Comparison of ENCODE assay signal across 12 mouse cellular contexts in the genomic region with DNA sequence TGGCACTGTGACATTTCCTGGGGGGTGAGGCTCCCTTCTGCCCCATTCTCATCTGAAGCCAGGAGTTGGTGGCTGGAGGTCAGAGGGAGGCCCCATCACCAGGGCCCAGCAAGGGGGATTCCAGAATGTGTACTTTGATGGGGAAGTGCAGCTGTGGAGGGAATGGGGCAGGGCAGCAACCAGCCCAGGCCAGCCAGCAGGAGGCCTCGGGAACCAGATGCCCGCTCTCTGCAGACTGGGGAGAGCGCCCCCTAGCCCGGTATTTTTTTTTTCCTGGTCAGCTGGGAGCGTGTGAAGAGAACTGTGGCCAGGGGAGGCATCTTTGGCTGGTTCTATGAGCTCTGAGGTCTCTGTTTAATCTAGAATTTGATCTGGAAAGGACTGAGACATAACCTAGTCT. TPM values are rescaled to one million over a fixed set of nuclear protein-coding genes. Genes with fewer than 3 reads are reported as not detected.
A peak's percentile ranks its signal among the peaks of the same experiment; 100 is the strongest.
DNase-seq lines count a peak whose midpoint lies in the region; ATAC-seq lines count a peak whose summit lies in the region.
"Had no signal": no experiment of that assay in that cellular context is flagged by ENCODE, and none has a peak within 500 bp of the region (broad histone marks: within the 10 kb centered on the region; RNA-seq: fewer than 3 reads in every experiment).

No protein-coding gene starts in this region.

- no peak overlapping the region for H3K27ac ChIP-seq in hindbrain, embryonic 11.5 days (ENCODE audit: low read depth, low read length)
- H3K27ac ChIP-seq in hindbrain, embryonic 16.5 days (ENCODE audit: low read depth, low read length), result no peak overlapping the region
- H3K27ac ChIP-seq in neural tube, embryonic 12.5 days, result no peak overlapping the region
- H3K27ac ChIP-seq: macrophage had no signal

- H3K4me1 ChIP-seq in hindbrain, embryonic 11.5 days (replicated peaks; ENCODE audit: control insufficient read depth, insufficient read depth, low read length), result peaks cover 9% of the 10 kb centered on the region
- peaks cover 21% of the 10 kb centered on the region for H3K4me1 ChIP-seq in hindbrain, embryonic 16.5 days (ENCODE audit: control insufficient read depth, insufficient read depth, low read depth, low read length)
- H3K4me1 ChIP-seq in neural tube, embryonic 12.5 days, result peaks cover 20% of the 10 kb centered on the region

- H3K4me2 ChIP-seq in hindbrain, embryonic 11.5 days (replicated peaks; ENCODE audit: low read depth, low read length), result no peak overlapping the region
- H3K4me2 ChIP-seq in hindbrain, embryonic 16.5 days (ENCODE audit: low read length), result no peak overlapping the region
- H3K4me2 ChIP-seq in neural tube, embryonic 12.5 days (replicated peaks), result no peak overlapping the region

- no peak overlapping the region for H3K4me3 ChIP-seq in hindbrain, embryonic 11.5 days (ENCODE audit: low read depth, low read length)
- no peak overlapping the region for H3K4me3 ChIP-seq in hindbrain, embryonic 16.5 days (ENCODE audit: low read length)
- no peak overlapping the region for H3K4me3 ChIP-seq in neural tube, embryonic 12.5 days

- H3K9me3 ChIP-seq in hindbrain, embryonic 11.5 days (ENCODE audit: control insufficient read depth, low read length), result no peaks in the 10 kb centered on the region
- H3K9me3 ChIP-seq in hindbrain, embryonic 16.5 days (ENCODE audit: control insufficient read depth, low read length), result no peaks in the 10 kb centered on the region
- H3K9me3 ChIP-seq in neural tube, embryonic 12.5 days, result no peaks in the 10 kb centered on the region

- peaks cover 50% of the 10 kb centered on the region for H3K27me3 ChIP-seq in hindbrain, embryonic 11.5 days (ENCODE audit: control insufficient read depth, insufficient read depth, low read length)
- H3K27me3 ChIP-seq in hindbrain, embryonic 16.5 days (replicated peaks; ENCODE audit: control insufficient read depth, insufficient read depth, low read length), result peaks cover 55% of the 10 kb centered on the region
- peaks cover 79% of the 10 kb centered on the region for H3K27me3 ChIP-seq in neural tube, embryonic 12.5 days (replicated peaks)

- no peak for ATAC-seq in hindbrain, embryonic 11.5 days (ENCODE audit: low FRiP score)
- no peak for ATAC-seq in hindbrain, embryonic 16.5 days
- no peak for ATAC-seq in neural tube, embryonic 12.5 days (ENCODE audit: low FRiP score, low read depth)
- ATAC-seq in erythroblast, adult 5-6 weeks (replicated peaks; ENCODE audit: low FRiP score, poor library complexity, severe bottlenecking), result no peak

- H3K36me3 ChIP-seq in hindbrain, embryonic 11.5 days (ENCODE audit: control insufficient read depth, insufficient read depth, low read length), result no peaks in the 10 kb centered on the region
- no peaks in the 10 kb centered on the region for H3K36me3 ChIP-seq in hindbrain, embryonic 16.5 days (ENCODE audit: control insufficient read depth, insufficient read depth, low read length)
- H3K36me3 ChIP-seq in neural tube, embryonic 12.5 days, result no peaks in the 10 kb centered on the region

- no peak overlapping the region for H3K9ac ChIP-seq in hindbrain, embryonic 11.5 days (ENCODE audit: low read depth, low read length)
- H3K9ac ChIP-seq in hindbrain, embryonic 16.5 days (ENCODE audit: low read depth, low read length), result no peak overlapping the region
- 0 out of 2 replicates have a peak overlapping the region, but pooled peaks have one; percentile 13 for H3K9ac ChIP-seq in neural tube, embryonic 12.5 days

- WGBS in hindbrain, embryonic 11.5 days, result 9% methylated on average over 4 of the region's 5 CpGs
- 22% methylated on average over 5 of the region's 5 CpGs for WGBS in hindbrain, embryonic 16.5 days
- 8% methylated on average over 5 of the region's 5 CpGs for WGBS in neural tube, embryonic 12.5 days

- DNase-seq in hindbrain, embryonic 11.5 days (ENCODE audit: low spot score), result peak; percentile 52
- DNase-seq in neural tube, embryonic 10.5 days (ENCODE audit: extremely low spot score, low spot score), result no peak
- peak; percentile 43 for DNase-seq in NIH3T3 (ENCODE audit: low read depth)
- DNase-seq in mesoderm, embryonic 11.5 days (ENCODE audit: low read depth, low spot score), result peak; percentile 34
- no peak for DNase-seq in right cerebral cortex, postnatal 25 days
- DNase-seq: cerebellum, adult 9-10 months; gastrocnemius, postnatal 10 days; kidney, adult 8-10 months had no signal

RNA-seq across cellular contexts. Expression of gene Wnt6, which starts 4.1 kb away (rescaled TPM):
- 6.7 and 10.0 TPM in 2 replicates for polyA plus RNA-seq in hindbrain, embryonic 11.5 days (2014; fragmentation: Nextera tagmentation; extraction: Ambion mirVana)
- polyA plus RNA-seq in hindbrain, embryonic 16.5 days (2015; fragmentation: Nextera tagmentation; extraction: Ambion mirVana), result 4.9 and 6.1 TPM in 2 replicates
- 12.5 and 13.8 TPM in 2 replicates for polyA plus RNA-seq in neural tube, embryonic 12.5 days (2016; fragmentation: Nextera tagmentation; extraction: Ambion mirVana)
- total RNA-seq in erythroblast, adult 5-6 weeks (2015; ENCODE audit: low replicate concordance), result not detected in 2 replicates
- total RNA-seq in erythroblast, adult 5-6 weeks (2017; ENCODE audit: low replicate concordance), result not detected in 2 replicates
- polyA plus RNA-seq: macrophage had no signal

RNA-seq across cellular contexts. Expression of gene Wnt10a, which starts 15.5 kb away (rescaled TPM):
- polyA plus RNA-seq in hindbrain, embryonic 11.5 days (2014; fragmentation: Nextera tagmentation; extraction: Ambion mirVana), result 1.6 and 2.0 TPM in 2 replicates
- 0.40 TPM in 2 replicates for polyA plus RNA-seq in hindbrain, embryonic 16.5 days (2015; fragmentation: Nextera tagmentation; extraction: Ambion mirVana)
- 1.2 and 1.4 TPM in 2 replicates for polyA plus RNA-seq in neural tube, embryonic 12.5 days (2016; fragmentation: Nextera tagmentation; extraction: Ambion mirVana)
- not detected in 2 replicates for total RNA-seq in erythroblast, adult 5-6 weeks (2015; ENCODE audit: low replicate concordance)
- total RNA-seq in erythroblast, adult 5-6 weeks (2017; ENCODE audit: low replicate concordance), result not detected in 2 replicates
- polyA plus RNA-seq: macrophage had no signal

RNA-seq across cellular contexts. Expression of gene Prkag3, which starts 26.8 kb away (rescaled TPM):
- polyA plus RNA-seq in hindbrain, embryonic 11.5 days (2014; fragmentation: Nextera tagmentation; extraction: Ambion mirVana), result 0.22 TPM in 1 of 2 replicates, not detected in the other
- 0.13 and 0.36 TPM in 2 replicates for polyA plus RNA-seq in hindbrain, embryonic 16.5 days (2015; fragmentation: Nextera tagmentation; extraction: Ambion mirVana)
- 0.10 and 0.40 TPM in 2 replicates for polyA plus RNA-seq in neural tube, embryonic 12.5 days (2016; fragmentation: Nextera tagmentation; extraction: Ambion mirVana)
- total RNA-seq in erythroblast, adult 5-6 weeks (2015; ENCODE audit: low replicate concordance), result not detected in 2 replicates
- 0.14 TPM in 1 of 2 replicates, not detected in the other for total RNA-seq in erythroblast, adult 5-6 weeks (2017; ENCODE audit: low replicate concordance)
- polyA plus RNA-seq: macrophage had no signal

Comparison
In these comparisons a context has a peak if more than half of its experiments do, and no peak if none do; other contexts are left out.
1. DNase-seq: peak in hindbrain, embryonic 11.5 days (single experiment), NIH3T3 (single experiment) and mesoderm, embryonic 11.5 days (single experiment); none in neural tube, embryonic 10.5 days (single experiment) and right cerebral cortex, postnatal 25 days (single experiment).